Mouse (Mus musculus): Measurements from ENCODE around the gene 9130213A22Rik.

Gene 9130213A22Rik

GRCm38 (mm10) chr11:69122336-69122951 lies at the start of gene 9130213A22Rik:
Gene 9130213A22Rik, minus strand, starts transcription at chr11:69122589.
- peak; percentile 84 for DNase-seq (ENCODE audit: low spot score)

GRCm38 (mm10) chr11:69171626-69172025 lies 49.2 kb upstream of the 9130213A22Rik start:
- DNase-seq (ENCODE audit: low spot score) = peak; percentile 77

- no peak for DNase-seq (ENCODE audit: low spot score)
Measured at GRCm38 (mm10) chr11:69169313-69169712, 46.9 kb upstream of the 9130213A22Rik start.

GRCm38 (mm10) chr11:69156800-69157199 lies 34.4 kb upstream of the 9130213A22Rik start, which contains the start of gene Alox12b:
Gene Alox12b, plus strand, starts transcription at chr11:69156989.
- DNase-seq (ENCODE audit: low spot score) = no peak

GRCm38 (mm10) chr11:69155351-69155750 lies 33.0 kb upstream of the 9130213A22Rik start:
- no peak for DNase-seq (ENCODE audit: low spot score)

GRCm38 (mm10) chr11:69153831-69154230 lies 31.4 kb upstream of the 9130213A22Rik start:
- no peak for DNase-seq (ENCODE audit: low spot score)

GRCm38 (mm10) chr11:69151004-69151403 lies 28.6 kb upstream of the 9130213A22Rik start:
- DNase-seq (ENCODE audit: low spot score) = no peak

- peak; percentile 51 for DNase-seq (ENCODE audit: low spot score)
Measured at GRCm38 (mm10) chr11:69150444-69150843, 28.1 kb upstream of the 9130213A22Rik start.

- no peak for DNase-seq (ENCODE audit: low spot score)
Measured at GRCm38 (mm10) chr11:69149728-69150127, 27.3 kb upstream of the 9130213A22Rik start.

GRCm38 (mm10) chr11:69148451-69148960 lies 26.1 kb upstream of the 9130213A22Rik start:
- peak; percentile 75 for DNase-seq (ENCODE audit: low spot score)

- peak; percentile 73 for DNase-seq (ENCODE audit: low spot score)
Measured at GRCm38 (mm10) chr11:69147546-69147945, 25.2 kb upstream of the 9130213A22Rik start.

- DNase-seq (ENCODE audit: low spot score) = no peak
Measured at GRCm38 (mm10) chr11:69135361-69135760, 13.0 kb upstream of the 9130213A22Rik start.

- DNase-seq (ENCODE audit: low spot score) = no peak
Measured at GRCm38 (mm10) chr11:69134622-69134968, 12.2 kb upstream of the 9130213A22Rik start.

- DNase-seq (ENCODE audit: low spot score) = peak; percentile 63
Measured at GRCm38 (mm10) chr11:69133923-69134621, 11.7 kb upstream of the 9130213A22Rik start.

- no peak for DNase-seq (ENCODE audit: low spot score)
Measured at GRCm38 (mm10) chr11:69133566-69133922, 11.2 kb upstream of the 9130213A22Rik start.

- no peak for DNase-seq (ENCODE audit: low spot score)
Measured at GRCm38 (mm10) chr11:69128426-69129122, 6.2 kb upstream of the 9130213A22Rik start.

GRCm38 (mm10) chr11:69126706-69127095 lies 4.3 kb upstream of the 9130213A22Rik start:
- DNase-seq (ENCODE audit: low spot score) = peak; percentile 4

GRCm38 (mm10) chr11:69125919-69126705 lies 3.7 kb upstream of the 9130213A22Rik start:
- peak; percentile 16 for DNase-seq (ENCODE audit: low spot score)

- no peak for DNase-seq (ENCODE audit: low spot score)
Measured at GRCm38 (mm10) chr11:69125852-69125918, 3.3 kb upstream of the 9130213A22Rik start, which contains the start of gene Aloxe3. Gene Aloxe3, plus strand, starts transcription at chr11:69125896.

- DNase-seq (ENCODE audit: low spot score) = peak; percentile 81
Measured at GRCm38 (mm10) chr11:69125041-69125851, 2.9 kb upstream of the 9130213A22Rik start.

- peak; percentile 66 for DNase-seq (ENCODE audit: low spot score)
Measured at GRCm38 (mm10) chr11:69124498-69124847, 2.1 kb upstream of the 9130213A22Rik start.
